Mouse (Mus musculus) heart, adult 2 months (tissue): ENCODE data around the gene Smc1a.
A peak's percentile ranks its signal among the peaks of the same experiment; 100 is the strongest.

Experiments
- CTCF ChIP-seq: fragments of 200-600 bp; IDR thresholded peaks from 2 replicates; pipeline ENCODE4 v1.8.1; 2022; ENCODE audit warnings: antibody characterized with exemption, mild to moderate bottlenecking, moderate library complexity
- POLR2A ChIP-seq: fragments of 200-500 bp; IDR thresholded peaks from 2 replicates; pipeline ENCODE4 v1.6.1; 2011; ENCODE audit warnings: mild to moderate bottlenecking, low read depth, low read length, control low read depth; ENCODE audit not compliant: insufficient read depth

DNA sequence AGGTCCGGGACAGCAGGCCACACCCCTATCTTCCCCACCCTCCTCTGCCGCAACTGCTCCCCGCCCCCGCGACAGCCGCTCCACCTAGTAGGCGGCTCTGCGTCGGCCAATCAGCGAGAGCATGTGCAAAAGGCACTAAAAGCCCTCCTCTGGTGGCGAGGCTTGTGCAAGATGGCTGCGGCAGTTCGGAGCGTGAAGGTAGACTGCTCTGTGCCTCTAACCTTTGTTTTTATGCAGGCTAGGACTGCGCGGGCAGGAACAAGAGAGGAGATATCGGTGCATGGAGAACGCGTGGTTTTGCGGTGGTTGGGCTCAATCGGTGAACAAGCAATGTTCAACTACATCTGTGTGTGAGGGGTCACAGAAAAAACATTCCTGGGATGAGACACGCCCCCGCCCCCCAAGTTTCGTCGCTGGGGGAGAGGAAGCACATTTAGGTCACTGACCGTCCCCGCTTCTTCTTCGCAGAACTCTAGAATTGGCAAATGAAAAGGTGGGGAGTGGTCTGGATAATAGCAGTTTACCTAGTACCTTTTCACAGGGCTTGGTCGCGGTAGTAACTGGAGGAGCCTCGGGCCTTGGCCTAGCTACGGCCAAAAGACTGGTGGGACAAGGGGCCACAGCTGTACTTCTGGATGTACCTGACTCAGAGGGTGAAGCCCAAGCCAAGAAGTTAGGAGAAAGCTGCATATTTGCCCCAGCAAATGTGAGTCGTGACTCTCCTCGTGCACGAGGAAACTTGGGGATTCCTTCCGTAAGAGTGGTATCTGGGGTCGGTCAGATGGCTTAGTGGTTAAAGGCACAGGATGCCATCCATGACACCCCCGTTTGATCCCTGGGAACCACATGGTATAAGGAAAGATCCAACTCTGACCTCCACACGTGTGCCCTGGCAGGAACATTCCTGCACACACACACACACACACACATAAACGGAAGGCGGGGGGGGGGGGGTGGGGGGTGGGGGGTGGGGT, 14.2 kb upstream of the Smc1a start, which contains the start of gene Hsd17b10:
- peak; percentile 39 for TF ChIP-seq CTCF
- peak; percentile 92 for TF ChIP-seq POLR2A
